Mouse (Mus musculus) splenic B cell, adult 2 months (primary cell): ENCODE measurements around the gene Padi6.

ENCODE experiments used
- DNase-seq: peaks from one replicate; pipeline ENCODE4 v3.0.0-alpha.2; 2011; ENCODE audit warnings: low read depth, low spot score
- H3K27me3 ChIP-seq: 2 replicates; pipeline ENCODE4 v1.6.1; 2012; ENCODE audit warnings: mild to moderate bottlenecking, low read length, moderate library complexity, mixed read lengths; ENCODE audit not compliant: control insufficient read depth, poor library complexity, insufficient read depth, severe bottlenecking
- H3K36me3 ChIP-seq: 2 replicates; pipeline ENCODE4 v1.6.1; 2012; ENCODE audit warnings: mild to moderate bottlenecking, low read length, moderate library complexity, mixed read lengths; ENCODE audit not compliant: control insufficient read depth, poor library complexity, insufficient read depth, severe bottlenecking

The Padi6 gene

DNA sequence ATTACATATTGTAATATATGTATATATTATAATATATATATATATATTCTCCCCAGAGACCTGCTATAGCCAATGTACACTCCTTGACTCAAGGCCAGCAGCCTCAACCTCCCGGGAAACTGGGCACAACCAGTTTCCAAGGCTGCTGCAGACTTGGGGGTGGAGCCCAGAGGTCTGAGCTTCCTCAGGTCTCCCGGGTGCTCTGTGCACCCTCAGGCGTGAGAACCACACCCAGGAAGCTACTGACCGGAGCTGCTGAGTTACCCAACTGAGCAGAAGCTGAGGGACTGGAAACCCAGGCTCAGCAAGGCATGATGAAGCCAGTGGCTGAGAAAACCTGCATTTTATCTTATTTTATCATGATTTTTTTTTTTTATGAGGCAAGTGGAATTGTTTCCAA, 28.6 kb upstream of the Padi6 start:
- Histone ChIP-seq H3K27me3 (no peaks in the 10 kb centered on the region), H3K36me3 (no peaks in the 10 kb centered on the region)
- DNase-seq = peak; percentile 42

DNA sequence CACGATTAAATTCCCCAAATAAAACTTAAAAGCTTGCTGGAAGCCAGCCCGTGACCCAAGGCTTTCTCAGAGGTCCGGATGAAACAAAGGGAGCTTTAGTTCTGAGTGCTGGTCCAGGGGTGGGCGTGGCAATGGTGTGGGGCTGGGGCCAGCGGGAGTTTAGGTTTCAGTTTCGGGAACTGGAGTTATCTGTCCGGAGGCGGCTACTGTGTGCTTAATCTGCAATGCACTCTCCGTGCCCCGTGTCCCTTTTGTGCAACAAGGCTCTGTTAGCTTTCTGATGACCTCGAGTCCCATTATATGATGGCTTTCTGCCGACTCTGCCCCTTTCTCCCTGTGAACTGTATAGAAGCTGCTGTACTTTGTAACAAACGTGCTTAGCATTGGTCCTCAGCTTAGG, 28.0 kb upstream of the Padi6 start:
- H3K27me3 ChIP-seq = no peaks in the 10 kb centered on the region
- no peaks in the 10 kb centered on the region for H3K36me3 ChIP-seq
- DNase-seq = peak; percentile 18

DNA sequence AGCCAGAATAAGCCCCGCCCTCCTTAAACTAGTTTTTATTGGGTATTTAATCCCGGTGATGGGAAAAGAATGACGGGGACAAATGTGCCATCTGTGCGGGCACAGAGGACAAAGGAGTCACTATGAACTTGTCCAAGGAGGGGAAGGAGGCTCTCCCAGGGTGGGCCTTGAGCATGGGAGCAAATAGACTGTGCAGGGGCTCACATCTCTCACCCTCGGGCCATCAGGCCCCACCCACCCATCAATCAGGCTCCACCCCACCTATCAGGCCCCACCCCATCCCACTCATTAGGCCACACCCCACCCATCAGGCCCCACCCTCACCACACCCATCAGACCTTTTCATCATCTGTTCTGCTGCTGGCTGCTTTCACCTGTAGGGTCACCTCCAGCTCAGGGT, 26.5 kb upstream of the Padi6 start:
- H3K27me3 ChIP-seq = no peaks in the 10 kb centered on the region
- no peaks in the 10 kb centered on the region for H3K36me3 ChIP-seq
- no peak for DNase-seq

DNA sequence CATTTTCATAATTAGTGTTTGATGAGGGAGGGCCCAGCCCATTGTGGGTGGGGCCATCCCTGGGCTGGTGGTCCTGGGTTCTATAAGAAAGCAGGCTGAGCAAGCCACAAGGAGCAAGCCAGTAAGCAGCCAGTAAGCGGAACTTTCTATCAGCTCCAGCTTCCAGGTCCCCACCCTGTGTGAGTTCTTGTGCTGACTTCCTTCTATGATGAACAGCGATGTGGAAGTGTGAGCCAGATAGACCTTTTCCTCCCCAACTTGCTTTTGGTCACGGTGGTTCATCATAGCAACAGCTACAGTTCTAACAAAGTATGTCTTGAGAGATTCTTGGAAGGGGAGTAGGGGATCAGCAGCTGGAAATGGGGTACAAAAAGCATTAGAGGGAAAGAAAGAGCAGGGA, 23.5 kb upstream of the Padi6 start:
- Histone ChIP-seq H3K36me3 (no peaks in the 10 kb centered on the region), H3K27me3 (no peaks in the 10 kb centered on the region)
- DNase-seq = no peak

DNA sequence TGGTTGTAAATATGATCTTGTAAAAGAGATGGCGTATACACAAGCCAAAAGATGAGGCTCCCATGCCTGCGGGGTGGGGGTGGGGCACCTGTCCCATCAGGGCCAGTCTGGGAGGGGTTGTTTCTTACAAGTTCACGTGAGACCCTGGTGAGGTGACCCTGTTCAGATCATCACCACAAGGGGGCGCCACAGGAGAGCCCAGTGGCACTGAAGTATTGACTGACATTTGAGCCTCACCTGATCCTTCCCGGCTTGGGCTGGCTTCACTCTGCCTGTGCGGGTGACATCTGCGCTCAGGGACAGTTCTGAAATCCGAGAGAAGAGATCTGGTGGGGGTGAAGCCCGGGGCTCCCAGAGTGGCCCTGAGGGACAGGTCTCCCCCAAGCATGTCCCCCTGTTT, 20.7 kb upstream of the Padi6 start:
- peak; percentile 78 for DNase-seq
- no peaks in the 10 kb centered on the region for H3K36me3 ChIP-seq
- no peaks in the 10 kb centered on the region for H3K27me3 ChIP-seq

DNA sequence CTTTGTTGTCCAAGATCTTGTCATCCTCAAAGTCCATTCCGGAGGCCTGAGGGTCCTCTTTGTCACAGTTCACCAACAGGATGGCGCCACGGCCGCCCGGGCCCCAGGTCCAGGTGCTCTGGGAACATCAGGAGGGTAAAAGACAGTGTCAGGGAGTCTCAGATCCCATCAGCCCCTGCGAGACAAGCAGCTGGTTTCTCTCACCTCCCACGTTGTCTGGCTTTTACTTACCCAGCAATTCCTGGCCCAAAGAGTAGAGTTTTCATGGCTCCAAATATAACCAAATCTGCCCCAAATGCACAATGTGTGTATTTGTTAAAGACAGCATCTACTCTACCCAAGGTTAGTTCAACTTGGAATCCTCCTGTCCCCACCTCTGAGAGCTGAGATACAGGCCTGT, 19.2 kb upstream of the Padi6 start:
- DNase-seq = no peak
- H3K36me3 ChIP-seq = no peaks in the 10 kb centered on the region
- no peaks in the 10 kb centered on the region for H3K27me3 ChIP-seq

DNA sequence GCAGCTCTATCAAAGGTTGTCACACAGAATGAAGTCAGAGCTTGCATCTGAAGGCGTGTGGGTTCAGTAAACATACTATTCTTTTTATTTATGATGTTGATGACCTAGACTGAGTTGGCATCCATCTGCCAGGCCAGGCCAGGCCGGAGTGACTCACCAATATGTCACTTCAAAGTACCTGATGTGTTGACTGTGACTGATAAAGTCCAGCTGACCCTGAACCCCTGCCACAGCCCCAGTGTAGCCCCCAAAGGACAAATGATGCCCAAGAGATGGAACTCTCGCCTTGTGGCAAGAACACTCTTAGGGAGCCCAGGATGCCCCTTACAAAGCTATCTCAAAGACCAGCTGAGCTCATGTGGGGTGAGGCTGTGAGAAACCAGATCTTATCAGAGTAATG, 13.4 kb upstream of the Padi6 start:
- DNase-seq = no peak
- H3K36me3 ChIP-seq = no peaks in the 10 kb centered on the region
- H3K27me3 ChIP-seq = no peaks in the 10 kb centered on the region

DNA sequence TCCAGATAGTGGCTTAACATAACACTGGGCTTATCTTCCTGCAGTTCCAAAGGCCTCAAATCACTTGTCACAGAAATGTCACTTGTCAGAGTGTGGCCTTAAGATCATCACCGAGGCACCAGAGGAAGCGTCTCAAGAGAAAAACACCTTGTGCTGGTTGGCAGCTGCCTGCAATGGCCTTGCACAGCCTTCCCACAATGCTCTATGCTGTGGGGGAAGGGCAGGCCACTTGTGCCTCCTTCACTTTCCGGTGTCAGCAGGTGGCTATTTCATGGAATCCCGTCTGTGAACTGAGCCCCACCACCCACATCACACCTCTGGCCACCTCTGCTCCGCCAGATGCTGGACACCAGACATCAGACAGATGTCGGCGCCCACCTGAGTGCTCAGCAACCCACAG, 10.9 kb upstream of the Padi6 start:
- H3K27me3 ChIP-seq = no peaks in the 10 kb centered on the region
- H3K36me3 ChIP-seq = no peaks in the 10 kb centered on the region
- no peak for DNase-seq

DNA sequence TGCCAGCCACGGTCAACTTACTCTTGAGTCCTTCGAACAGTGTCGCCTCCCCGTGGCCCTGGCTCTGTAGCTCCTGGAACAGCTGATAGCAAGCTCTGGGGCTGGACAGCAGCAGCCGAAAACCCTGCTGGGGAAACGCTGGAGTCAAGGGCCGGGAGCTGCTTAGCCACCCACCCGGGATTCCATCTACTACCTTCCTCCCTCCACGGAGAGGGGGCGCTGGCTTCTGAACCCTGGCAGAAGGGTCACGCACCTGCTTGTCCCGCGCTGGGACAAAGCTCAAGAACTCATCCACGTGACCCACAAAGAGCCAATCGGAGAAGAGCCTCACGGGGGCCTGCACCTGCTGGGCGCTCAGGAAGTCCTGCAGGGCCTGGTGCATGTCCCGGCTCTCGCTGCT, 7.9 kb upstream of the Padi6 start:
- no peaks in the 10 kb centered on the region for H3K27me3 ChIP-seq
- DNase-seq = peak; percentile 74
- no peaks in the 10 kb centered on the region for H3K36me3 ChIP-seq

DNA sequence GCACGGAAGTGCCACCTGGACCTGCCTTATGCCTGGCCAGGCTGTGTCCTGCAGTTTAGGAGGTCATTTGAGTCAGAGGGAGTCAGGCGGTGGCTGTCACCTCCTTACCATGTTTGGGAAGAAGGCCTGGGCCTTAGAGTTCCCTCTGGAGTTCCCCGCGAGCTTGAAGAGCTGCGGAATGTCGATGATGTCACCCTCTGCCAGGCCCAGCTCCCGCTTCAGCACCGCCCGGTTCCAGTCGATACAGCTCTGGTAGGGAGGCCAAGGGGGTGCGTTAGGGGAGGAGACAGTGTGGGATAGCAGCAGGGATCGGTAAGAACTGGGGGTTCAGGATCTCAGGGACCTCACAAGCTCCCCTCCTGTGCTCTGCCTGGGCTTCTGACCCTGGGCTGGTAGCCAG, 5.5 kb upstream of the Padi6 start:
- H3K27me3 ChIP-seq = no peaks in the 10 kb centered on the region
- DNase-seq = no peak
- no peaks in the 10 kb centered on the region for H3K36me3 ChIP-seq

DNA sequence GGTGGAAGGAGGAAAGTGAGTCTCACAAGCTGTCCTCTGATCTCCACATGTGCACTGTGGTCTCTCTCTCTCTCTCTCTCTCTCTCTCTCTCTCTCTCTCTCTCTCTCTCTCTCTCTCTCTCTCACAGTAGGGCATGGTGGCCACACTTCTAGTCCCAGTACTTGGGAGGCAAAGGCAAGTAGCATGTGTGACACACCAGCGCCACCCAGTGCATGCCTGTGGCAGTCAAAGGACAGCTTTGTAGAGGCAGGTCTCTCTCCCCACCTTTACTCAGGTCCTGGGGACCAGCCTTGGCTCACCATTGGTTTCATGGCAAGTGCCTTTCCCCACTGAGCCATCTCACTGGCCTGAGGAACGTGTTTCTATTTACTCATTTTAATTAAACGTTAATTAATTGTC, 2.2 kb upstream of the Padi6 start:
- H3K27me3 ChIP-seq = no peaks in the 10 kb centered on the region
- DNase-seq = peak; percentile 74
- H3K36me3 ChIP-seq = no peaks in the 10 kb centered on the region

DNA sequence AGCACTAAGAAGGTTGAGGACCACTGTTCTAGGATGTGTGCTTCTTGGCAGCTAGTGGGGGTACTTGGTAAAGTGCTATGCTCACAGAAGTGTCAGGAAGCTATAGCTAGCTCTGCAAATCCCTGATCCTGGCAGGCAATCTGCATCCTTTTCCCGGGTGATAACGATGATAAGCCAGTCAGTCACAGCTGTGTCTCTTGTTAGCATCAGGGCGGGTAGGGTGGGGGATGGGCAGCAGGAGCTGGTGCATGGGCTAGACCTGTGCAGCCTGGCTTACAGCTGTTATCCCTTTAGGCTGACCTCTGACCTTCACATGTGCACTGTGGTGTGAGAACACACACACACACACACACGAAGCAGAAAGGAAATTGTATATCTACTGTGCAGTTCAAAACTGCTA, 643 bp upstream of the Padi6 start:
- DNase-seq = no peak
- Histone ChIP-seq H3K27me3 (no peaks in the 10 kb centered on the region), H3K36me3 (no peaks in the 10 kb centered on the region)

DNA sequence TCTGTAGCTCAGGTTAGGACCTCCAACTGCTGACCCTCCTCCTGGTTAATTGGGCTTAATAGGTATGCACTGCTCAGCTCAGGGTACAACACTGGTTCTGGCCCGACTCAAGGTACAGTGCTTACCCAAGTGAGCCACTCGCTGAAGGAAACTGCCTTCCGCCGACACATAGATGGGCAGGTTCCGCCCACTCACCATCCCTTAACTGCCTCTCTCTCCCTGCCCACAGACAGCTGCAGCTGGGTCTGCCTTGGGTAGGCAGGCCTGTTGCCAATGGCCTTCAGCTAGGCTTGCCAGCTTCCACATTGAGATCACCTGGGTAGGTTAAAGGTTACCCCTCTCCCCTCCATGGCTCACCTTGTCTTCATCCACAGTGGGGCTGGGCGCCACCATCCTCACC, 1.0 kb downstream of the Padi6 start:
- Histone ChIP-seq H3K36me3 (no peaks in the 10 kb centered on the region), H3K27me3 (no peaks in the 10 kb centered on the region)
- DNase-seq = peak; percentile 67

DNA sequence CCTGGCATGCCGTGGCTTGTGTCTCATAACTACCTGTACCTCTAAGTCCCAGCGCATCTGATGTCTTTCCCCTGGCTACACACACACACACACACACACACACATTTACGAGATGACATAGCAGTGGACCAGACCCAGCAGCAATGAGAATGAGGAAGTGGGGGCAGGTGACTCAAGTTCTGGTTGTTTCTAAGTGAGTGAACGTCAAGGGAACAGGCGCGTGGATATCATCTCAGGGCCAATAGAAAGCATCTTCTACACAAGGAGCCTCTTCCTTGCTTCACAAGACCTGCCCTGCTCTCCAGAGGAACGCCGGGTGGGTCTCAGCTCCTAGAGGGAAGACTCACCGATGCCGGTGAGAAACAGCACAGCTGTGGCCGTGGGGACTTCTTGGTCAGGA, 1.8 kb downstream of the Padi6 start:
- H3K36me3 ChIP-seq = no peaks in the 10 kb centered on the region
- H3K27me3 ChIP-seq = no peaks in the 10 kb centered on the region
- DNase-seq = peak; percentile 83

DNA sequence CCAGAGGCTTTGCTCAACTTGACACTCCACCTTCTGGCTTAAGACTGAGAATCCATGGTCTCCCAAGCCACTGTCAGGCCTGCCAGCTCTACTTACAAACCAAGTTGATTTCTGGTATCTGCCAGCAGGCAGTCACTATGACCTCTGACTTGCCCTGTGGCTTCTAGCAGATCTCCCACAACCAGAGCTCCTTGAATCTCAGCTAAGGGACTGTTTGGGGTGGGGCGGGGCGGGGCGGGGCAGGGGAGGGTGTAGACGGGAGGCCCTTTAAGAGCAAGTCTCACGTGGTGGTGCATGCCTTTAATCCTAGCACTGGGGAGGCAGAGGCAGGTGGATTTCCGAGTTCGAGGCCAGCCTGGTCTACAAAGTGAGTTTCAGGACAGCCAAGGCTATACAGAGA, 9.6 kb downstream of the Padi6 start:
- Histone ChIP-seq H3K27me3 (no peaks in the 10 kb centered on the region), H3K36me3 (no peaks in the 10 kb centered on the region)
- no peak for DNase-seq

DNA sequence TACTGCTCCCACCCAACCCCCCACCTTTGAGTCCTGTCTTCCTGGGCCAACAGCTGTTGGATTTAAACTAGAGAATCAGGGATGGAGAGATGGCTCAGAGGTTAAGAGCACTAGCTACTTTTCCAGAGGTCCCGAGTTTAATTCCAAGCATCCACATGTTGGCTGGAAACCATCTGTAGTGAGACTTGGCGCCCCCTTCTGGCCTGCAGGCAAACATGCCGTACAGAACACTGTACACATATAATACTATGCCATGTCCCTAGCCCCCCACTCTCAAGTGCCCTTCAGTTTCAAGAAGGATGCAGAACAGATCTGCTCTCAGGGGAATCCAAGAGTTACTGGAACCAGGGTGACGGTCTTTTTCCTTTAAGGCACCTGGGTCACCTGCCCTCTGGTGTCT, 10.8 kb downstream of the Padi6 start:
- peak; percentile 31 for DNase-seq
- Histone ChIP-seq H3K36me3 (no peaks in the 10 kb centered on the region), H3K27me3 (no peaks in the 10 kb centered on the region)
